Mouse (Mus musculus) lung, adult 2 months (tissue): ENCODE data around the gene Bcar1. TPM values are rescaled to one million over a fixed set of nuclear protein-coding genes. Genes with fewer than 3 reads are reported as not detected.
A peak's percentile ranks its signal among the peaks of the same experiment; 100 is the strongest.

ENCODE experiments used
- DNase-seq: peaks from one replicate; pipeline ENCODE4 v3.0.0; 2022
- H3K4me1 ChIP-seq: fragments of 200-500 bp; 2 replicates; pipeline ENCODE4 v1.6.1; 2011; ENCODE audit warnings: low read length; ENCODE audit not compliant: control insufficient read depth, insufficient read depth
- H3K4me3 ChIP-seq: fragments of 200-500 bp; replicated peaks from 2 replicates; pipeline ENCODE3; 2011; ENCODE audit warnings: low read depth, mild to moderate bottlenecking, control low read depth, low read length; ENCODE audit errors: extremely low read depth
- CTCF ChIP-seq: fragments of 200-500 bp; IDR thresholded peaks from 2 replicates; pipeline ENCODE4 v1.5.1; 2011; ENCODE audit warnings: mild to moderate bottlenecking, low read length, control low read depth; ENCODE audit not compliant: insufficient read depth
- POLR2A ChIP-seq: fragments of 200-500 bp; IDR thresholded peaks from 2 replicates; pipeline ENCODE4 v1.6.1; 2011; ENCODE audit warnings: low read depth, mild to moderate bottlenecking, control low read depth, low read length, borderline replicate concordance; ENCODE audit errors: extremely low read depth
- WGBS: fragments of 180-500 bp; shearing (Covaris S2); methylation state at CpG from one replicate; pipeline ENCODE4 v1.1.7; 2018; 5-methylcytosine and 5-hydroxymethylcytosine counted together
- polyA plus RNA-seq: library from polyadenylated mRNA; depleted of rRNA; stranded (reverse); fragments of >200 nt; gene quantifications from 2 replicates; pipeline ENCODE4 v1.2.3, GENCODE M21; 2012; rRNA removed

Bcar1 gene
- polyA plus RNA-seq = 81.4 and 87.7 TPM in 2 replicates

DNA sequence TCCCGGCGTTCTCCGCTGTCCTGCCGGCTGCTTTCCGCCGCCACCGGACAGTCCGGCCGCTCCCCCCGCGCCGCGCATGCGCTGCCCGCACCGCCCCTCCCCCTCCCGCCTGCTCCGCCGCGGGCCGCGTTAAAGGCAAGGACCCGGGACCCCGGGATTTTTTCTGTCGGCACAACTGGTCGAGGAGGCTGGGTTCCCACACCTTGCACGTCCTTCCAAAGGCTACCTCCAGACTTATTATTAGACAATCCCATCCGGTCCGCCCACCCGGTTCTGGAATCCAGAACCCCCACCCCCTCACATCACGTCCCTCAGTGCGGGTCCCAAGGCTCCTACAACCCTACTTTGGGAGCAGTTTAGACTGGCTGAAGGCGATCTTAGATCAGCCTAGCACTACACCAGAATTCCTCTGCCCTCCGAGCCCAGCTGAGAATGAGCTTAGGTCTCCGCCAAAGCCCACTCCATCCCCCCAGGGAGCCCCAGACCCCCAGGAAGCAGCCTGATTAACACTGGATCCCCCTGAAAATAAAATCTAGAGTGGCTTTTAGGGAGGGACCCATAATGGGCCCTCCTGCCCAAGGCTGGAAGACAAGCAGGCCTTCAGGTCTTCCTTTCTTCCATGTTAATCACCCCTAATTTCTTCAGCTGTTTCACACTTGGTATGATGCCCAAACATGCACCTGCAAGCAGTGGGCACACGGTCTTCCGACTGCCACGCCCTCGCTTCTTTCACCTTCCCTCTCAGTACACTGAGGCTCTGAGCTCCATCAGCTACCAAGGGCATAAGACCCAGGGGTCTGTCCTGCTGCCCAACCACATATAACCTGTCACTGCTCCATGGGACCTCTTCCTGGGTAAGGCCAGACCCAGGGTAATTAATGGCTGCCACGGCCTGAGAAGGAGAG is at the start of gene Bcar1:
Gene Bcar1, minus strand, starts transcription at position 18 of the 905 bp plus-strand sequence.
- H3K4me1 ChIP-seq = peaks cover 40% of the 10 kb centered on the region
- H3K4me3 ChIP-seq = peak within 1 kb of the TSS; percentile 74
- 12% methylated on average over 38 of the region's 40 CpGs for WGBS
- peak; percentile 75 for DNase-seq
- TF ChIP-seq POLR2A (no peak), CTCF (no peak)

DNA sequence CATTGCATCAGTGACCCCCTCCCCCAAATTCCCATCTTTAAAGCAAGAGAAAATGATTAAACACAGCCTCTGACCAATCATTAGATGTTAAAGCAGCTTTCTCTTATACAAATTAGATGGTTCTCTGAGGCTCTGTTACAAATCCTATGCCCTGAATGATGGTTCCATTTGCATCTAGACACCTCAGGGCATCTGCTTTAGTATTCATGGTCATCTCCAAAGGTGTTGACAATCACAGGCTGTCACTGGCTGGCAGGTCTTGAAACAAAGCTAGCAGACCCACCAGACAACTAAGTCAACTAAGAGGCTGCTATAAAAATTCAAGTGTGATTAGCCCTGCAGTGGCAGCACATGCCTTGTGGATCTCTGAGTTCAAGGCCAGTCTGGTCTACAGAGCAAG is 46.0 kb upstream of the Bcar1 start:
- Histone ChIP-seq H3K4me1 (no peaks in the 10 kb centered on the region), H3K4me3 (no peak overlapping the region)
- no peak for DNase-seq
- TF ChIP-seq CTCF = no peak
- no peak for TF ChIP-seq POLR2A

DNA sequence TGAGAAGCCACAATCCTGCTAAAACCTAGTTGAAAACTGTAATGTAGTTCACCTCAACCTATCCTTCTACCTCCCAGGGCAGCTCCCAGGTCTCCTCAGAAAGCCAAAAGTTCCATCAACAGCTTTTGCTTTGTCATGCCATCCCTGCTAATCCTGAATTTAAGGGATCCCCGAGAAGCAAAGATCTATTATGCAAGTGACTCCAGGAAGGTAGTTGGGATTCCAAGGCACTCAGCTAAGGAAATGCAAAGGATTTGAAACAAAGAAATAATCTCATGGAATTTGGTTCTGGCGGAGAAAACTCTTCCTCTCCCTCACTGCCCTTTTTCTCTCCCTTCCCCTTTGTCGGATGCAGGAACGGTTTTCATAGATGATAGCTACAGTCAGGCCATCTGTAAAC is 45.6 kb upstream of the Bcar1 start:
- TF ChIP-seq CTCF (no peak), POLR2A (no peak)
- WGBS = 71% methylated on average over 4 of the region's 4 CpGs
- DNase-seq = no peak
- Histone ChIP-seq H3K4me3 (no peak overlapping the region), H3K4me1 (no peaks in the 10 kb centered on the region)

DNA sequence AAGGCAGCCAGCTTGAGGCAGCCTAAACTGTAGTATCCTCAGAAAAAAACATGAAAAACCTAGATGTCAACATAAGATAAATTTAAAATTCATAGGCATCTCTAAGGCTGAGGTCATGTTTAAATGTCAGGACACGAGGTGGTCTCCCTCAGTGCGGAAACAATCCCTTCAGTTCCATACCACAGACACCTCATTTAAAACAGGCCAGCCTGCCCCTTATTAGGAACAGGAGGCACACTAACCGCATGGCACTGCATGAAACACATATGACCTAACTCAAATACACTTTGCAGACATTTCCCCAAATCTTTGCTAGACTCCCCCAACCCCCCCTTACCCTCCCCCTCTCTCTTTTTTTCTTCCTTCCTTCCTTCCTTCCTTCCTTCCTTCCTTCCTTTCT is 44.9 kb upstream of the Bcar1 start:
- Histone ChIP-seq H3K4me1 (no peaks in the 10 kb centered on the region), H3K4me3 (no peak overlapping the region)
- 83% methylated on average over 3 of the region's 3 CpGs for whole genome bisulfite sequencing
- no peak for DNase-seq
- no peak for TF ChIP-seq CTCF
- TF ChIP-seq POLR2A = no peak

DNA sequence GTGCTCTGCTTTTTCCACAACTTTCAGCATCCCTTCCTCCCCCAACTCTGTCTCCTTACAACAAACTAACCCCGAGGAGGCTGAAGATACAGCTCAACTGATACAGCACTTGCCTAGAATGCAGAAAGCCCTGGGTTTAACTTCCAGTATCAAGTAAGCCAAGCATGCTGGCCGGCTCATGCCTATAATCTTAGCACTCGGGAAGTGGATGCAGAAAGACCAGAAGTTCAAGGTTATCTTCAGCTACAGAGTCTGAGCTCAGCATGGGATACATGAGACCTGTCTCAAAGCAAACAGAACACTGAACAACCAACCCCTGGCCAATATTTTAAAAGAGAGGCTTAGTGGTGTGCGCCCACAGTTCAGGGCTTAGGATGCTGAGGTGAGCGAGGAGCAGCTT is 44.5 kb upstream of the Bcar1 start:
- TF ChIP-seq CTCF (no peak), POLR2A (no peak)
- DNase-seq = no peak
- 73% methylated on average over 5 of the region's 5 CpGs for WGBS
- Histone ChIP-seq H3K4me1 (no peaks in the 10 kb centered on the region), H3K4me3 (no peak overlapping the region)

DNA sequence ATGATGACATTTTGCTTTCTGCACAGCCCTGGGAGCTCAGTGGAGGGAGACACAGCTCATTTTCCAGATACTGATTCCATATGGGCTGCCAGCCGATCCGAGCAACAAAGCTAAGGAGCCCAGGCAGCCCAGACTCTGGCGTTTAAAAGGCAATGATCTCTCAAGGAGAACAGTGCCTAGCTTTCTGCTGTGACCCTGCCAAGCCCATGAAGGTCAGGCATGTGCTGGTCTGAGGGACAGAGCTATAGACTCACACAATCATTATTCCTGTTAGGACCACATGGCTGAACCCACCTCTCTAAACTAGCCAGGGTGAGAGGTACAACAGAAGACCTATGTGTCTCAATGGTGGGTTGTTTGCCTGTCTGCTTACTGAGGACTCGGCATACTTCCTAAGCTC is 44.1 kb upstream of the Bcar1 start:
- TF ChIP-seq POLR2A (no peak), CTCF (no peak)
- no peak for DNase-seq
- no peaks in the 10 kb centered on the region for H3K4me1 ChIP-seq
- 64% methylated on average over 4 of the region's 4 CpGs for WGBS
- no peak overlapping the region for H3K4me3 ChIP-seq

DNA sequence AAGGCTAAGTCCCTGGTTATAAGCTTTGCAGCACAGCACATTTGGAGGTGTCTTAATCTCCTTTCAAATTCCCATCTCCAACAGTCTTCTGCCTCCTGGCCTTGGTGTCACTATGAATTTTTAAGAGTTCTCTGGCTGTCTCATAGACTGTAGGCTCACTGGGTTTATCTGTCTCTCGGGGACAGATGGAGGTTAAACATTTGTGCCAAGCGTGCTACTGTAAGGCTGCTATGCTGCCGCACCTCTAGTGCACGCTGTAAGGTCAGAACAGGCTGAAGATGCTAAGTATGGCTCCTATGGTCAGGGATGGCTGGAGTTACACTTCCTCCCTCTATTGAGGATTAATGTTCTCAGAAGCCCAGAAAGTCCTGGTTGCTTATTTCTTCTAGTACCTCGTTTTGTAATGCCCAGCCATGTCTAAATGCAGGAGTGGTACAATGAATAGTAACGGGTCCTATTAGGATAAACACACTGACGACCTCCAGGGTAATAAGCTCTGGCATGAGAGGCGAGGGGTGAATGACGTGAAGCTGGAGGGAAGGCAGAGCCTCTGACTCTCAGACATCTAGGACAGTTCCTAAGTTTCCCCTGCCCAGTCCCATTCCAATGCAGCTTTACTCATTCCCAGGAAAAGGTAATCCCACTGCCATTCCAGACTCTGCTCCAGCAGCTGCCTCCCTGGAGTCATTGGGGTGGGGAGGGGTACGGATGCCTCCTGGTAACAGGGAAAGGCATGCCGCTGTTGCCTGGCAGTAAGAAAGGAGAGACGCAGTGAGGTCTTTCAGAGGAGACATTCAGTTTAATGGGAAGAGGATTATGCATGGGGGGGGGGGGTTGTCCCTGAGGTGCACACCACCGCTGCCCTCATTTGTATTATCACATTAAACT is 43.3 kb upstream of the Bcar1 start:
- Histone ChIP-seq H3K4me1 (no peaks in the 10 kb centered on the region), H3K4me3 (no peak overlapping the region)
- DNase-seq = no peak
- TF ChIP-seq POLR2A (no peak), CTCF (no peak)
- WGBS = 78% methylated on average over 13 of the region's 13 CpGs

DNA sequence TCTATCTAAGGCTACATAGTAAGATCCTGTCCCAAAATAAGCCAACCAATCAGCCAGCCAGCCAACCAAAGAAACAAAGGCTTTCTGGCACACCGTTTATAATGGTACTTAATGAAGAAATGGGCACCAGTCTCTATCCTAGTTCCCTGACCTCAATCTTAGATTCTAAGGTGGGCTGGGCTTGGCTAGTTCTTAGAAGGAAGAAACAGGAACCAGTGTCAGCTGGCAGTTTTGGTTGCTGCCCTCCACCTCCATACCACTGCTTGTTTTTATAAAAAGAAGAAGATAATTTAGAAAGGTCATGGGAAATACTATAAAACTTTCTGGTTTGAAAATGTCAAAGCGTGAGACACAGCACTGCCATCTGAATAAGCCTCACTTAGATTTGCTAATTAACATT is 42.5 kb upstream of the Bcar1 start:
- no peak for DNase-seq
- TF ChIP-seq POLR2A (no peak), CTCF (no peak)
- no peak overlapping the region for H3K4me3 ChIP-seq
- WGBS = 81% methylated on average over 2 of the region's 2 CpGs
- H3K4me1 ChIP-seq = no peaks in the 10 kb centered on the region

DNA sequence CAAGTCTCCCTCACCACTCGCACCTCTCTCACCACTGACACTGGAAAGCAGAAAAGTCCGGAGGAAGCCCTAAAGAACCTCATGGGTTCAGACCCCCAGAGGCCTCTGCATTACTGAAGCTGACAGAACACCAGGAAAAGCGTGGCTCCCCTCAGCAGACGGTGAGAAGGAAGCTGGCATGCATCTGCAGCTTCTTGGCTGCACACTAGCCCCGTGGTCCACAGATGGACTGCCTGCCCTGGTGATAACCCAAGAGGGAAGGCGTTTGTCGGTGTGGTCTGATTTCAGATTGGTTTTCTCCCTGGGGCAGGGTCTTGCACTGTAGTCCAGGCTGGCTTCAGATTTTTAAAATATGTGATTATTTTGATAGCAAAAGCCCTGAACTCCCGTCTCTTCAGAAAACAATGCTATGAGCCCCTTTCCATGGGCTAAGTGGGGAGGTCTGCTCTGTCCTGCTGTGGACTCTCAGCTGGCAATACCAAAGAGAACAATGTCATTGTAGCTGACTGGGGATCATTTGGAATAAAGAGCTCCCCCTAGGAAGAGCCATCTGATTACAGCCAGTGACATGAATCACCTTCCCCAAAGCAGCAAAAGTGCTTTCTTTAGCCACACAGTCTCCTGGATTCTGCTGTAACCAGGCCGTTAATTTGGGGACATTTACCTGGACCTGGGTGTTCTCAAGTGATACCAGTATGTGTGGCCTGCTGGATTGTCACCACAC is 39.2 kb upstream of the Bcar1 start:
- Histone ChIP-seq H3K4me3 (no peak overlapping the region), H3K4me1 (no peaks in the 10 kb centered on the region)
- WGBS = 79% methylated on average over 9 of the region's 9 CpGs
- TF ChIP-seq POLR2A (no peak), CTCF (no peak)
- DNase-seq = no peak
